Comparison of ENCODE assay signal across 15 mouse cellular contexts in genomic region chr5:42777120-42777910, GRCm38 (mm10).
A peak's percentile ranks its signal among the peaks of the same experiment; 100 is the strongest.
DNase-seq lines count a peak whose midpoint lies in the region; ATAC-seq and TF ChIP-seq lines count a peak whose summit lies in the region.
"Had no signal": no experiment of that assay in that cellular context is flagged by ENCODE, and none has a peak within 500 bp of the region (broad histone marks: within the 10 kb centered on the region; RNA-seq: fewer than 3 reads in every experiment).

No protein-coding gene starts in this region.

- H3K9ac ChIP-seq in hindbrain, embryonic 12.5 days = no peak overlapping the region
- H3K9ac ChIP-seq in hindbrain, embryonic 16.5 days (ENCODE audit: low read depth, low read length) = no peak overlapping the region
- no peak overlapping the region for H3K9ac ChIP-seq in lung, postnatal 0 days (replicated peaks; ENCODE audit: low read depth)

- no peaks in the 10 kb centered on the region for H3K4me1 ChIP-seq in hindbrain, embryonic 12.5 days
- no peaks in the 10 kb centered on the region for H3K4me1 ChIP-seq in hindbrain, embryonic 16.5 days (ENCODE audit: control insufficient read depth, insufficient read depth, low read depth, low read length)
- H3K4me1 ChIP-seq in lung, postnatal 0 days (ENCODE audit: insufficient read depth, low read depth, low read length) = no peaks in the 10 kb centered on the region
- H3K4me1 ChIP-seq: embryonic facial prominence, embryonic 10.5 days had no signal

- WGBS in hindbrain, embryonic 12.5 days = 56% methylated on average over 8 of the region's 8 CpGs
- WGBS in hindbrain, embryonic 16.5 days = 31% methylated on average over 8 of the region's 8 CpGs
- WGBS in lung, postnatal 0 days = 75% methylated on average over 8 of the region's 8 CpGs

- H3K4me2 ChIP-seq in hindbrain, embryonic 12.5 days (replicated peaks) = no peak overlapping the region
- H3K4me2 ChIP-seq in hindbrain, embryonic 16.5 days (ENCODE audit: low read length) = no peak overlapping the region
- H3K4me2 ChIP-seq in lung, postnatal 0 days (replicated peaks; ENCODE audit: low read depth, low read length) = no peak overlapping the region

- H3K9me3 ChIP-seq in hindbrain, embryonic 12.5 days (replicated peaks) = no peaks in the 10 kb centered on the region
- no peaks in the 10 kb centered on the region for H3K9me3 ChIP-seq in hindbrain, embryonic 16.5 days (ENCODE audit: control insufficient read depth, low read length)
- H3K9me3 ChIP-seq in lung, postnatal 0 days (ENCODE audit: low read length) = no peaks in the 10 kb centered on the region
- H3K9me3 ChIP-seq: embryonic facial prominence, embryonic 10.5 days had no signal

- no peaks in the 10 kb centered on the region for H3K27me3 ChIP-seq in hindbrain, embryonic 12.5 days
- no peaks in the 10 kb centered on the region for H3K27me3 ChIP-seq in hindbrain, embryonic 16.5 days (replicated peaks; ENCODE audit: control insufficient read depth, insufficient read depth, low read length)
- H3K27me3 ChIP-seq in lung, postnatal 0 days (replicated peaks; ENCODE audit: insufficient read depth, low read length) = no peaks in the 10 kb centered on the region

- 0 out of 2 replicates have a peak, but pooled peaks have one; percentile 50 for ATAC-seq in hindbrain, embryonic 12.5 days (ENCODE audit: low FRiP score)
- no peak for ATAC-seq in hindbrain, embryonic 16.5 days
- ATAC-seq in frontal cortex, adult (ENCODE audit: low TSS enrichment) = peak; percentile 55
- no peak for ATAC-seq in lung, postnatal 0 days
- ATAC-seq in granulocyte monocyte progenitor cell, adult 5-6 weeks (replicated peaks; ENCODE audit: poor library complexity, severe bottlenecking) = no peak

- H3K27ac ChIP-seq in hindbrain, embryonic 12.5 days = no peak overlapping the region
- no peak overlapping the region for H3K27ac ChIP-seq in hindbrain, embryonic 16.5 days (ENCODE audit: low read depth, low read length)
- no peak overlapping the region for H3K27ac ChIP-seq in lung, postnatal 0 days (ENCODE audit: low read length)
- H3K27ac ChIP-seq: embryonic facial prominence, embryonic 10.5 days; kidney, postnatal 0 days; macrophage had no signal

- no peak for TF ChIP-seq EP300 in lung, postnatal 0 days (IDR thresholded peaks at IDR 0.05)

- H3K4me3 ChIP-seq in hindbrain, embryonic 12.5 days = no peak overlapping the region
- no peak overlapping the region for H3K4me3 ChIP-seq in hindbrain, embryonic 16.5 days (ENCODE audit: low read length)
- H3K4me3 ChIP-seq in lung, postnatal 0 days (ENCODE audit: low read depth, low read length) = no peak overlapping the region
- H3K4me3 ChIP-seq: embryonic facial prominence, embryonic 10.5 days had no signal

- DNase-seq in brain, adult 2 months (ENCODE audit: low read depth, low spot score) = peak; percentile 56
- DNase-seq in left cerebral cortex, adult 9 months (ENCODE audit: low spot score in 2 of 2) = peak; percentile 13 to 35
- no peak for DNase-seq in lung, postnatal 0 days (ENCODE audit: low spot score)
- no peak for DNase-seq in spleen, postnatal 14 days (ENCODE audit: low spot score in 2 of 2)
- DNase-seq: adrenal gland, postnatal 14 days; cerebellum, adult 11 months; heart, adult 11 months; thymus, adult 2 months had no signal

- TF ChIP-seq CTCF in lung, postnatal 0 days (IDR thresholded peaks at IDR 0.05) = no peak

- no peaks in the 10 kb centered on the region for H3K36me3 ChIP-seq in hindbrain, embryonic 12.5 days
- H3K36me3 ChIP-seq in hindbrain, embryonic 16.5 days (ENCODE audit: control insufficient read depth, insufficient read depth, low read length) = no peaks in the 10 kb centered on the region
- no peaks in the 10 kb centered on the region for H3K36me3 ChIP-seq in lung, postnatal 0 days (ENCODE audit: insufficient read depth, low read length)
- H3K36me3 ChIP-seq: embryonic facial prominence, embryonic 10.5 days had no signal

Comparison
In these comparisons a context has a peak if more than half of its experiments do, and no peak if none do; other contexts are left out.
1. ATAC-seq: peak in hindbrain, embryonic 12.5 days (single experiment) and frontal cortex, adult (single experiment); none in hindbrain, embryonic 16.5 days (single experiment), lung, postnatal 0 days (single experiment) and granulocyte monocyte progenitor cell, adult 5-6 weeks (single experiment).
2. DNase-seq: peak in brain, adult 2 months (single experiment) and left cerebral cortex, adult 9 months (2 of 2); none in lung, postnatal 0 days (single experiment) and spleen, postnatal 14 days (0 of 2).